In genomic region chr13:73699714-73700113, GRCm38 (mm10) we compare ENCODE assay signal across 28 mouse cellular contexts. TPM values are rescaled to one million over a fixed set of nuclear protein-coding genes. Genes with fewer than 3 reads are reported as not detected.
DNase-seq lines count a peak whose midpoint lies in the region; ATAC-seq and TF ChIP-seq lines count a peak whose summit lies in the region.
"Had no signal": no experiment of that assay in that cellular context is flagged by ENCODE, and none has a peak within 500 bp of the region (broad histone marks: within the 10 kb centered on the region; RNA-seq: fewer than 3 reads in every experiment).

No protein-coding gene starts in this region.

- no peaks in the 10 kb centered on the region for H3K36me3 ChIP-seq in intestine, embryonic 16.5 days (ENCODE audit: control insufficient read depth, insufficient read depth, low read length)
- H3K36me3 ChIP-seq in forebrain, embryonic 12.5 days (replicated peaks) = no peaks in the 10 kb centered on the region
- H3K36me3 ChIP-seq in hindbrain, postnatal 0 days (ENCODE audit: insufficient read depth, low read length) = no peaks in the 10 kb centered on the region
- H3K36me3 ChIP-seq: embryonic facial prominence, embryonic 15.5 days; forebrain, embryonic 10.5 days; forebrain, embryonic 15.5 days; G1E; heart, embryonic 13.5 days had no signal

- DNase-seq in adrenal gland, adult (ENCODE audit: inconsistent age in 2 of 2, low spot score in 1 of 2) = peak; percentile 57 to 73
- no peak for DNase-seq in adrenal gland, postnatal 25 days
- peak; percentile 10 for DNase-seq in adrenal gland, postnatal 10 days
- DNase-seq in cerebellum, postnatal 10 days = no peak
- no peak for DNase-seq in hindbrain, postnatal 0 days (ENCODE audit: low spot score)
- DNase-seq: B cell, adult 2 months; cerebellum, adult 2 months; cerebellum, postnatal 14 days; embryo, embryonic 11 days; gastrocnemius, postnatal 36 days; heart, adult 11 months; heart, postnatal 36 days had no signal

- peak overlapping the region; percentile 65 for H3K27ac ChIP-seq in intestine, embryonic 16.5 days (ENCODE audit: low read length)
- no peak overlapping the region for H3K27ac ChIP-seq in forebrain, embryonic 12.5 days
- no peak overlapping the region for H3K27ac ChIP-seq in hindbrain, postnatal 0 days
- H3K27ac ChIP-seq: embryonic facial prominence, embryonic 15.5 days; forebrain, embryonic 10.5 days; forebrain, embryonic 15.5 days; heart, embryonic 13.5 days had no signal

- H3K9ac ChIP-seq in intestine, embryonic 16.5 days (ENCODE audit: low read depth, low read length) = peak overlapping the region; percentile 59
- no peak overlapping the region for H3K9ac ChIP-seq in forebrain, embryonic 12.5 days
- no peak overlapping the region for H3K9ac ChIP-seq in hindbrain, postnatal 0 days (replicated peaks; ENCODE audit: low read length)
- H3K9ac ChIP-seq: embryonic facial prominence, embryonic 15.5 days; forebrain, embryonic 15.5 days; heart, embryonic 13.5 days had no signal

- peak; percentile 78 for ATAC-seq in intestine, embryonic 16.5 days
- no peak for ATAC-seq in forebrain, embryonic 12.5 days (ENCODE audit: low FRiP score)
- no peak for ATAC-seq in hindbrain, postnatal 0 days
- ATAC-seq: CD4-positive, CD25-positive, alpha-beta regulatory T cell, adult 4 months; forebrain, embryonic 15.5 days; hindbrain, embryonic 16.5 days had no signal

- no peak for TF ChIP-seq CTCF in hindbrain, postnatal 0 days (IDR thresholded peaks at IDR 0.05; ENCODE audit: low read depth)

- 74% methylated on average over 6 of the region's 6 CpGs for WGBS in intestine, embryonic 16.5 days
- WGBS in forebrain, embryonic 12.5 days = 97% methylated on average over 6 of the region's 6 CpGs
- WGBS in hindbrain, postnatal 0 days = 89% methylated on average over 6 of the region's 6 CpGs

- 0 out of 2 replicates have a peak, but pooled peaks cover 6% of the 10 kb centered on the region for H3K4me1 ChIP-seq in intestine, embryonic 16.5 days (ENCODE audit: control insufficient read depth, insufficient read depth, low read length)
- no peaks in the 10 kb centered on the region for H3K4me1 ChIP-seq in forebrain, embryonic 12.5 days
- no peaks in the 10 kb centered on the region for H3K4me1 ChIP-seq in hindbrain, postnatal 0 days (ENCODE audit: insufficient read depth, low read length)
- H3K4me1 ChIP-seq: embryonic facial prominence, embryonic 15.5 days; forebrain, embryonic 10.5 days; forebrain, embryonic 15.5 days; heart, embryonic 13.5 days had no signal

- no peaks in the 10 kb centered on the region for H3K9me3 ChIP-seq in intestine, embryonic 16.5 days (ENCODE audit: control insufficient read depth, low read length)
- no peaks in the 10 kb centered on the region for H3K9me3 ChIP-seq in forebrain, embryonic 12.5 days
- H3K9me3 ChIP-seq in hindbrain, postnatal 0 days (ENCODE audit: low read length) = no peaks in the 10 kb centered on the region
- H3K9me3 ChIP-seq: embryonic facial prominence, embryonic 15.5 days; forebrain, embryonic 10.5 days; forebrain, embryonic 15.5 days; G1E; heart, embryonic 13.5 days had no signal

- peak overlapping the region; percentile 35 for H3K4me3 ChIP-seq in intestine, embryonic 16.5 days (ENCODE audit: low read length)
- H3K4me3 ChIP-seq in forebrain, embryonic 12.5 days (replicated peaks) = no peak overlapping the region
- no peak overlapping the region for H3K4me3 ChIP-seq in hindbrain, postnatal 0 days (ENCODE audit: low read length)
- H3K4me3 ChIP-seq: embryonic facial prominence, embryonic 15.5 days; erythroblast, embryonic 14.5 days; forebrain, embryonic 10.5 days; forebrain, embryonic 15.5 days; heart, embryonic 13.5 days had no signal

- H3K27me3 ChIP-seq in intestine, embryonic 16.5 days (replicated peaks; ENCODE audit: control insufficient read depth, insufficient read depth, low read length) = no peaks in the 10 kb centered on the region
- no peaks in the 10 kb centered on the region for H3K27me3 ChIP-seq in forebrain, embryonic 12.5 days
- H3K27me3 ChIP-seq in hindbrain, postnatal 0 days (ENCODE audit: insufficient read depth, low read length) = no peaks in the 10 kb centered on the region
- H3K27me3 ChIP-seq: embryonic facial prominence, embryonic 15.5 days; forebrain, embryonic 15.5 days had no signal

- H3K4me2 ChIP-seq in intestine, embryonic 16.5 days (ENCODE audit: low read depth, low read length) = peak overlapping the region; percentile 27; the same call in 1 of the 2 replicates
- H3K4me2 ChIP-seq in forebrain, embryonic 12.5 days = no peak overlapping the region
- no peak overlapping the region for H3K4me2 ChIP-seq in hindbrain, postnatal 0 days (ENCODE audit: low read depth, low read length)
- H3K4me2 ChIP-seq: embryonic facial prominence, embryonic 15.5 days; forebrain, embryonic 15.5 days; heart, embryonic 13.5 days had no signal

RNA-seq across cellular contexts. Expression of gene Slc6a19, which starts 5.0 kb away (rescaled TPM):
- total RNA-seq in adrenal gland, postnatal 25 days (2021) = 0.24 and 0.36 TPM in 2 replicates
- total RNA-seq in adrenal gland, postnatal 10 days (2021) = under 1 TPM; 0.79 to 0.84 TPM
- 24.9 and 40.5 TPM in 2 replicates for polyA plus RNA-seq in intestine, embryonic 16.5 days (2015; fragmentation: Nextera tagmentation; extraction: Ambion mirVana)
- 0.06 and 0.22 TPM in 2 replicates for polyA plus RNA-seq in forebrain, embryonic 12.5 days (2016; fragmentation: Nextera tagmentation; extraction: Ambion mirVana)
- total RNA-seq in hindbrain, postnatal 0 days (2014; rRNA removed) = 0.05 and 0.14 TPM in 2 replicates
- polyA plus RNA-seq in hindbrain, postnatal 0 days (2015; fragmentation: Nextera tagmentation; extraction: Ambion mirVana) = 0.34 and 0.51 TPM in 2 replicates
- total RNA-seq: gastrocnemius, adult 8-10 months; gastrocnemius, postnatal 36 days; heart, postnatal 36 days had no signal
- polyA plus RNA-seq: CD4-positive, CD25-positive, alpha-beta regulatory T cell, adult 4 months; erythroblast, embryonic 14.5 days; G1E; heart, embryonic 13.5 days; heart, postnatal 0 days; hindbrain, embryonic 11.5 days had no signal

RNA-seq across cellular contexts. Expression of gene Slc6a18, which starts 21.9 kb away (rescaled TPM):
- not detected in 2 replicates for total RNA-seq in adrenal gland, postnatal 25 days (2021)
- not detected for total RNA-seq in adrenal gland, postnatal 10 days (2021)
- polyA plus RNA-seq in intestine, embryonic 16.5 days (2015; fragmentation: Nextera tagmentation; extraction: Ambion mirVana) = not detected in 2 replicates
- not detected in 2 replicates for polyA plus RNA-seq in forebrain, embryonic 12.5 days (2016; fragmentation: Nextera tagmentation; extraction: Ambion mirVana)
- total RNA-seq in hindbrain, postnatal 0 days (2014; rRNA removed) = not detected in 2 replicates
- not detected in 2 replicates for polyA plus RNA-seq in hindbrain, postnatal 0 days (2015; fragmentation: Nextera tagmentation; extraction: Ambion mirVana)
- total RNA-seq: common myeloid progenitor, adult 5-6 weeks; gastrocnemius, postnatal 36 days; heart, postnatal 36 days had no signal
- polyA plus RNA-seq: CD4-positive, CD25-positive, alpha-beta regulatory T cell, adult 4 months; cerebellum, adult 2 months; embryonic facial prominence, embryonic 11.5 days; embryonic facial prominence, embryonic 15.5 days; erythroblast, embryonic 14.5 days; forebrain, embryonic 10.5 days; forebrain, embryonic 15.5 days; G1E; heart, embryonic 13.5 days; heart, postnatal 0 days; hindbrain, embryonic 11.5 days; hindbrain, embryonic 16.5 days; intestine, embryonic 14.5 days had no signal

RNA-seq across cellular contexts. Expression of gene Slc12a7, which starts 33.2 kb away (rescaled TPM):
- total RNA-seq in adrenal gland, postnatal 25 days (2021) = 40.0 and 48.2 TPM in 2 replicates
- total RNA-seq in adrenal gland, postnatal 10 days (2021) = 10 to 100 TPM; 33.1 to 43.1 TPM
- 28.7 and 31.7 TPM in 2 replicates for polyA plus RNA-seq in intestine, embryonic 16.5 days (2015; fragmentation: Nextera tagmentation; extraction: Ambion mirVana)
- 40.6 and 48.9 TPM in 2 replicates for polyA plus RNA-seq in forebrain, embryonic 12.5 days (2016; fragmentation: Nextera tagmentation; extraction: Ambion mirVana)
- 7.1 and 11.0 TPM in 2 replicates for total RNA-seq in hindbrain, postnatal 0 days (2014; rRNA removed)
- 4.2 and 4.3 TPM in 2 replicates for polyA plus RNA-seq in hindbrain, postnatal 0 days (2015; fragmentation: Nextera tagmentation; extraction: Ambion mirVana)

Comparison
In these comparisons a context has a peak if more than half of its experiments do, and no peak if none do; other contexts are left out.
1. DNase-seq: peak in adrenal gland, adult (2 of 2) and adrenal gland, postnatal 10 days (single experiment); none in adrenal gland, postnatal 25 days (single experiment), cerebellum, postnatal 10 days (0 of 2) and hindbrain, postnatal 0 days (single experiment).